In the genomic region with DNA sequence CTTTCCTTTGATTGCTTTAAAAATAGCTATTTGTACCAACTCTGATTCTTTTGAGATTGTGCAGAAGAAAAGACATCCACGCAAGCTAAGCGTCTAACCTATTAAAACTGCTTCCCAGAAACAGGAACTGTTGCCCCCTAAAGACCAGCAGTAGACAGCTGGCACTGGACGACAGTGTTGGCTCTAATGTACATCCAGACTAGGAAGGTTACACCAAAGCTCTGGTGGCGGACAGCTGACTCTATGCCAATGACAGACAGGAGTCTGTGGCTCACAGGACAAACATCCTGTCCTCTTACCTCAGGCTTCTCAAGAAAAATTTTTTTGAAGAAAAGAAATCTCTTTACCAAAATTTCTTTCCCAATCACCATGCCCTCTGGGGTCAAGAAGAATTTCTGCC, we compare ENCODE assay signal across 18 mouse cellular contexts.
DNase-seq lines count a peak whose midpoint lies in the region; ATAC-seq and TF ChIP-seq lines count a peak whose summit lies in the region.
"Had no signal": no experiment of that assay in that cellular context is flagged by ENCODE, and none has a peak within 500 bp of the region (broad histone marks: within the 10 kb centered on the region; RNA-seq: fewer than 3 reads in every experiment).

No protein-coding gene starts in this region.

- 0 out of 2 replicates have a peak overlapping the region, but pooled peaks have one; percentile 5 for H3K27ac ChIP-seq in layer of hippocampus, adult 2 months
- H3K27ac ChIP-seq: embryonic facial prominence, embryonic 12.5 days; forebrain, embryonic 15.5 days; heart, embryonic 10.5 days; hindbrain, embryonic 12.5 days had no signal

- peak; percentile 50 for DNase-seq in cerebellum, adult 9-10 months
- DNase-seq in layer of hippocampus, adult 2 months (ENCODE audit: low spot score in 2 of 2) = no peak
- DNase-seq in layer of hippocampus, adult 9-11 months = no peak
- peak; percentile 42 to 49 for DNase-seq in cerebellum, postnatal 25 days
- no peak for DNase-seq in adrenal gland, adult 8-10 months
- DNase-seq: adrenal gland, postnatal 25 days; gastrocnemius, postnatal 25 days; heart, postnatal 10 days; heart, postnatal 4 days had no signal

- TF ChIP-seq CTCF in layer of hippocampus, adult 2 months (conservative IDR thresholded peaks at IDR 0.05) = no peak

- ATAC-seq in cerebellum, adult (ENCODE audit: insufficient number of reproducible peaks, low FRiP score, low TSS enrichment) = no peak
- ATAC-seq: activated CD4-positive, CD25-positive, alpha-beta regulatory T cell, adult 4 months; forebrain, embryonic 15.5 days; hindbrain, embryonic 16.5 days; intestine, postnatal 0 days; Patski had no signal

- no peak overlapping the region for H3K4me3 ChIP-seq in layer of hippocampus, adult 2 months
- H3K4me3 ChIP-seq: embryonic facial prominence, embryonic 12.5 days; forebrain, embryonic 15.5 days; heart, embryonic 10.5 days; hindbrain, embryonic 12.5 days had no signal

Comparison
In these comparisons a context has a peak if more than half of its experiments do, and no peak if none do; other contexts are left out.
1. DNase-seq: peak in cerebellum, adult 9-10 months (single experiment) and cerebellum, postnatal 25 days (2 of 2); none in layer of hippocampus, adult 2 months (0 of 2), layer of hippocampus, adult 9-11 months (single experiment) and adrenal gland, adult 8-10 months (single experiment).